Mouse (Mus musculus) liver, adult 10 weeks (tissue): Measurements from ENCODE around the gene Il17rc. TPM values are rescaled to one million over a fixed set of nuclear protein-coding genes. Genes with fewer than 3 reads are reported as not detected.

ENCODE experiments used
- polyA plus RNA-seq: library from polyadenylated mRNA; stranded (reverse); fragments of 350-450 nt; fragmentation: Illumina TruSeq; extraction: RNeasy Lipid Tissue Mini Kit (QIAGEN cat#74804); gene quantifications from one replicate; pipeline ENCODE4 v1.2.3, GENCODE M21; 2014; ENCODE audit warnings: low read depth, low replicate concordance

The Il17rc gene
- 1.3 TPM for polyA plus RNA-seq

GRCm38 (mm10) chr6:113471297-113471936, at the start of gene Il17rc:
Gene Il17rc (plus strand): TSS chr6:113471427.

DNA sequence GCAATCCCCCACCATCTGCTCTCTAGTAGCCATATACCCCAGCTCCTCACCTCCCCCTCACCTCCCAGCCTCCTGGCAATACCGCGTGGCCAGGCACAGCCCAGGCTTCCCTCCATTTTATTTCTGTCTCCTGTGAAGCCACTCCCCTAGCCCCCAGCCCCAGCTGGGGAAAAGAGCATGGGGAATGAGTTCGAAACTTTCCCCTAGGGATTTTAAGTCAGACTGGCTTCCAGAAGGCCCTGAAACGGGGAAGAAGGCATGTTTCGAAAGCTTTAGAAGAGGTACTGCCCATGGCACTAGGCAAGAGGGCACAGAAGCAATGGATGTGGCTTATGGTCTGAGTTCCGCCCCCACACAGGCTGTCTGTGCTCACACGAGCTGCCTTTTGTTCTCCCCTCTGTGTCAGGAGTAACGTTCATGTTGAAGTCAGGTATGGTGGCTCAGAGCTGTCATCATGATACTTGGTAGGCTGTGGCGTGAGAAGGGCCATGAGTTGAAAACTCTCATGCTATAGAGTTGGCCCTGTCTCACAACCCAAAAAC, 35.5 kb upstream of the Il17rc start, which contains the start of gene Cidec:
Cidec (minus strand) TSS at position 97 of the 542 bp plus-strand sequence.

GRCm38 (mm10) chr6:113442442-113443090, 28.7 kb upstream of the Il17rc start, which contains the start of gene Jagn1:
Gene Jagn1 (plus strand): TSS chr6:113442569.

GRCm38 (mm10) chr6:113457952-113458534, 13.2 kb upstream of the Il17rc start, which contains the start of gene Il17re:
Gene Il17re (plus strand): TSS chr6:113458484.

GRCm38 (mm10) chr6:113483100-113483615, 11.9 kb downstream of the Il17rc start, which contains the start of gene Creld1:
Gene Creld1 (plus strand): TSS chr6:113483297.

GRCm38 (mm10) chr6:113501388-113502084, 30.3 kb downstream of the Il17rc start, which contains the start of gene Prrt3:
Gene Prrt3 (minus strand): TSS chr6:113501931.

GRCm38 (mm10) chr6:113530932-113531839, 60.0 kb downstream of the Il17rc start, which contains the start of the genes Emc3 and Fancd2:
Gene Emc3 (minus strand): TSS chr6:113531652.
Gene Fancd2 (plus strand): TSS chr6:113531682.

Other genes with a start within 250 kb of the Il17rc start
- 15.3 TPM for gene Mtmr14, start 233.6 kb upstream of the Il17rc start, polyA plus RNA-seq
- gene Cpne9, start 189.1 kb upstream of the Il17rc start, polyA plus RNA-seq = not detected
- gene Brpf1, start 164.3 kb upstream of the Il17rc start, polyA plus RNA-seq = 1.6 TPM
- gene Ogg1, start 144.5 kb upstream of the Il17rc start, polyA plus RNA-seq = 1.8 TPM
- 7.2 TPM for gene Camk1, start 127.4 kb upstream of the Il17rc start, polyA plus RNA-seq
- gene Tada3, start 93.5 kb upstream of the Il17rc start, polyA plus RNA-seq = 1.7 TPM
- 50.2 TPM for gene Arpc4, start 93.3 kb upstream of the Il17rc start, polyA plus RNA-seq
- gene Ttll3, start 82.2 kb upstream of the Il17rc start, polyA plus RNA-seq = 0.93 TPM
- 1.1 TPM for gene Rpusd3, start 52.1 kb upstream of the Il17rc start, polyA plus RNA-seq
- gene Cidec, start 35.7 kb upstream of the Il17rc start, polyA plus RNA-seq = not detected
- 15.9 TPM for gene Jagn1, start 28.9 kb upstream of the Il17rc start, polyA plus RNA-seq
- 0.21 TPM for gene Il17re, start 12.9 kb upstream of the Il17rc start, polyA plus RNA-seq
- 5.1 TPM for gene Creld1, start 11.9 kb downstream of the Il17rc start, polyA plus RNA-seq
- not detected for gene Prrt3, start 30.5 kb downstream of the Il17rc start, polyA plus RNA-seq
- 52.6 TPM for gene Emc3, start 60.2 kb downstream of the Il17rc start, polyA plus RNA-seq
- gene Fancd2, start 60.3 kb downstream of the Il17rc start, polyA plus RNA-seq = 0.13 TPM
- gene Fancd2os, start 129.3 kb downstream of the Il17rc start, polyA plus RNA-seq = not detected
- 31.4 TPM for gene Brk1, start 133.3 kb downstream of the Il17rc start, polyA plus RNA-seq
- 9.2 TPM for gene Vhl, start 152.5 kb downstream of the Il17rc start, polyA plus RNA-seq
- 9.0 TPM for gene Irak2, start 167.0 kb downstream of the Il17rc start, polyA plus RNA-seq
- 10.6 TPM for gene Tatdn2, start 225.6 kb downstream of the Il17rc start, polyA plus RNA-seq
- not detected for gene Ghrl, start 248.5 kb downstream of the Il17rc start, polyA plus RNA-seq